Mouse (Mus musculus) heart, postnatal 0 days (tissue): ENCODE measurements around the gene March4.

ENCODE experiments used
- CTCF ChIP-seq: IDR thresholded peaks from 2 replicates; pipeline ENCODE4 v1.5.1; 2016; ENCODE audit warnings: antibody characterized with exemption, control low read depth, low read depth
- EP300 ChIP-seq: IDR thresholded peaks from 2 replicates; pipeline ENCODE4 v1.6.1; 2016; ENCODE audit warnings: antibody characterized with exemption, low read depth

DNA sequence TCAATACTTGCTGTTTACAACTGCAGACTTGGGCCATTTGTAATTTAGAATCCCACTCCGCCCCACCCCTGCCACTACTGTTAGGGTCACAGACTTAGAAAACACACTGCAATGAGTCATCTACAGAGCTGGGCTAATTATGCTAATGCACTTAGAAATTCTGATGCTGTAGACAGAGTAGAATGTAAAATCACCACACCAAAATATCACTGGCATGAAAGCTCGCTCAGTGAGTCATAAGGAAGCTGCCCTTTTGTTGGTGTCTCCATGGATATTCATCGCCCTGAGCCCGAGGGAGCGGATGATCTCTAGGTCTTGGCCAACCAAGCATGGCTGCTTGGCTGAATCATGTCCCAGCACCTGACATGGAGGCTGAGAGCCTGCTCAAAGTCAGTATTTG lies 1.5 kb upstream of the March4 start:
- TF ChIP-seq CTCF: no peak
- TF ChIP-seq EP300: no peak
